Mouse (Mus musculus): ENCODE data around the gene Efcab6. TPM values are rescaled to one million over a fixed set of nuclear protein-coding genes. Genes with fewer than 3 reads are reported as not detected.

The Efcab6 gene
- polyA plus RNA-seq (2017; shearing (Covaris generic)), result not detected

GRCm38 (mm10) chr15:84065140-84065539, at the start of gene Efcab6:
Efcab6 (minus strand) TSS chr15:84065379.

GRCm38 (mm10) chr15:84105105-84105923, 40.1 kb upstream of the Efcab6 start, which contains the start of gene Sult4a1:
Sult4a1 (minus strand) TSS chr15:84105754.

Other genes starting within 250 kb of the Efcab6 start
- gene Sult4a1, start 40.4 kb upstream of the Efcab6 start, polyA plus RNA-seq (2017; shearing (Covaris generic)), result not detected
- not detected for gene Pnpla5, start 57.8 kb upstream of the Efcab6 start, polyA plus RNA-seq (2017; shearing (Covaris generic))
- not detected for gene Pnpla3, start 102.5 kb upstream of the Efcab6 start, polyA plus RNA-seq (2017; shearing (Covaris generic))
- gene Samm50, start 126.9 kb upstream of the Efcab6 start, polyA plus RNA-seq (2017; shearing (Covaris generic)), result 104 TPM
- gene Parvb, start 166.7 kb upstream of the Efcab6 start, polyA plus RNA-seq (2017; shearing (Covaris generic)), result 0.86 TPM